Mouse (Mus musculus) spleen, adult 18-20 months (tissue): ENCODE results near the gene Fam171b.
A peak's percentile ranks its signal among the peaks of the same experiment; 100 is the strongest.

Source experiments
- DNase-seq, 2 experiments: peaks; one replicate each; pipeline ENCODE4 v3.0.0; 2022; ENCODE audit warnings: mixed read lengths in 2 of 2

Fam171b gene

GRCm38 (mm10) chr2:83893701-83894100 lies 81.3 kb downstream of the Fam171b start:
- no peak for DNase-seq

DNA sequence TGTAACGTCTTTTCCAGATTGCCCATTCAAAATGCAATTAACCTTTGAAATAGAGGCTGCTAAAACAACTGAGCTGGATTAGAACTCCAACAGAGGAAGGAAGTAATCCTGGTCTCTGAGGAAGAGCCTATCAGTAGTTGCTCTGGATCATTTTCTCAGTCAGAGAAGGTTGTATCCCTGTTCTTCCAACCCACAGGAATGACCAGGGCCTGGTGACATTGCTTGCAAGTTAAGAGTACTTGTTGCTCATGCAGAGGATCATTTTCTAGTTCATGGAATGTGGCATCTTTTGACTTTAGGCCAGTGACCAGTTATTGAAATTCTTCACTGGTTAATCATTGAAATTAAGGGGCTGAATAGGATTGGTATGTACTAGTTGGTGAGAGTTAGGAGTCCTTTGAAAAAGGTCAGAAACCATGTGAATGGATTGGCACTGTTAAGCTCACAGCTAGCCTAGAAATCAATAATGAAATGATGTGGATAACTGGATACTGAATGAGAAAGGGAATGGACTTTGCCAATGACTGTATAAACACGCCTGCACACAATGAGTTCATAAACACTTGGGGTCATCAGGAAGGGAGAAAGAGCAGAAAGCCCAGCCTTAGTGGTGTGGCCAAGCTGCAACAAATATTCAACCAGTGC lies 89.6 kb downstream of the Fam171b start:
- no peak for DNase-seq

- peak; percentile 9 to 16 for DNase-seq
Measured at GRCm38 (mm10) chr2:83929478-83930088, 117.1 kb downstream of the Fam171b start.
